Mouse (Mus musculus): Measurements from ENCODE around the gene Gm5938.

Gene Gm5938

DNA sequence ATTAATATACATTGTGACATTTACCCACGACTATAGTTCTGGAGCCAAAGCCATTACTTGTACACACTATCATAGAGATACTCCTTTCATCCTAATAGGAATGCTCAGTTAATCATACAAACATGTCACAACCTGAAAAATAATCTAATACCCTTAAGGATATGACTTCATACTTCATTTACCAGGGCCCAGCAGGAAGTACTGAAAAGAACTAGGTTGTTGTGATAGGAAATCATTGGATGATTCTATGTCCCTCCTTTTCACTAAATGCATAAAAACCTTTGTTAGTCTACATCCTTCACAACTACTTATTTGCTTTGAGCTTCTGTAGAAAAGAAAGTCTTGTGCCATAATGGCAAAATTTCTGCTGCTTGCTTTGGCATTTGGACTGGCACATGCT, at the start of gene Gm5938:
Gene Gm5938 (plus strand): TSS at position 301 of the 400 bp plus-strand sequence.
- DNase-seq, result no peak

DNA sequence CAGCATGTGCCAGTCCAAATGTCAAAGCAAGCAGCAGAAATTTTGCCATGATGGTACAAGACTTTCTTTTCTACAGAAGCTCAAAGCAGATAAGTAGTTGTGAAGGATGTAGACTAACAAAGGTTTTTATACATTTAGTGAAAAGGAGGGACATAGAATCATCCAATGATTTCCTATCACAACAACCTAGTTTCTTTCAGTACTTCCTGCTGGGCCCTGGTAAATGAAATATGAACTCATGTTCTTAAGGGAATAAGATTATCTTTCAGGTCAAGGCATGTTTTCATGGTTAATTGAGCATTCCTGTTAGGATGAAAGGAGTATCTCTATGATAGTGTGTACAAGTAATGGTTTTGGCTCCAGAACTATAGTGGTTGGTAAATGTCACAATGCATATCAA, 34.0 kb upstream of the Gm5938 start, which contains the start of gene Obp1a:
Gene Obp1a (minus strand): TSS at position 101 of the 400 bp plus-strand sequence.
- DNase-seq, result no peak

Measured in lung, postnatal 36 days (tissue).